ENCODE assay signal across 8 mouse cellular contexts in genomic region chr14:61112404-61112803, GRCm38 (mm10). TPM values are rescaled to one million over a fixed set of nuclear protein-coding genes. Genes with fewer than 3 reads are reported as not detected.
DNase-seq lines count a peak whose midpoint lies in the region; ATAC-seq and TF ChIP-seq lines count a peak whose summit lies in the region.

No protein-coding gene starts in this region.

- peak; percentile 51 for DNase-seq in kidney, adult 2 months
- peak; percentile 95 to 97 for DNase-seq in cerebellum, postnatal 10 days
- DNase-seq in frontal cortex, postnatal 14 days (ENCODE audit: low spot score in 2 of 2): peak; percentile 44 to 79
- DNase-seq in kidney, adult 8-10 months: peak; percentile 19 to 63
- DNase-seq in limb, embryonic 14.5 days (ENCODE audit: low spot score): peak; percentile 74
- DNase-seq in stomach, postnatal 0 days (ENCODE audit: low spot score): peak; percentile 81

- WGBS in kidney, adult 2 months: 5% methylated on average over 11 of the region's 11 CpGs
- WGBS in kidney, embryonic 15.5 days: 4% methylated on average over 11 of the region's 11 CpGs
- WGBS in limb, embryonic 14.5 days: 4% methylated on average over 11 of the region's 11 CpGs
- 3% methylated on average over 11 of the region's 11 CpGs for WGBS in neural tube, embryonic 12.5 days
- 2% methylated on average over 11 of the region's 11 CpGs for WGBS in stomach, postnatal 0 days

- H3K36me3 ChIP-seq in kidney, adult 2 months (ENCODE audit: control insufficient read depth, insufficient read depth, low read length): no peaks in the 10 kb centered on the region
- H3K36me3 ChIP-seq in kidney, embryonic 15.5 days: no peaks in the 10 kb centered on the region
- H3K36me3 ChIP-seq in limb, embryonic 14.5 days (ENCODE audit: control insufficient read depth, insufficient read depth, low read length): no peaks in the 10 kb centered on the region
- no peaks in the 10 kb centered on the region for H3K36me3 ChIP-seq in neural tube, embryonic 12.5 days
- H3K36me3 ChIP-seq in stomach, postnatal 0 days (ENCODE audit: control insufficient read depth, insufficient read depth, low read length): no peaks in the 10 kb centered on the region

- H3K27me3 ChIP-seq in kidney, adult 2 months (replicated peaks; ENCODE audit: control insufficient read depth, insufficient read depth, low read length): no peaks in the 10 kb centered on the region
- 0 out of 2 replicates have a peak, but pooled peaks cover 3% of the 10 kb centered on the region for H3K27me3 ChIP-seq in kidney, embryonic 15.5 days
- H3K27me3 ChIP-seq in limb, embryonic 14.5 days (ENCODE audit: control insufficient read depth, insufficient read depth, low read length): no peaks in the 10 kb centered on the region
- no peaks in the 10 kb centered on the region for H3K27me3 ChIP-seq in neural tube, embryonic 12.5 days (replicated peaks)
- H3K27me3 ChIP-seq in stomach, postnatal 0 days (ENCODE audit: control insufficient read depth, insufficient read depth, low read length): no peaks in the 10 kb centered on the region

- peak; percentile 84 for TF ChIP-seq CTCF in kidney, adult 2 months (conservative IDR thresholded peaks at IDR 0.05; ENCODE audit: insufficient read depth, insufficient read length, low read depth, low read length)
- TF ChIP-seq CTCF in stomach, postnatal 0 days (IDR thresholded peaks at IDR 0.05; ENCODE audit: low read depth): peak; percentile 92

- no peak for TF ChIP-seq POLR2A in kidney, adult 2 months (IDR thresholded peaks at IDR 0.05; ENCODE audit: low read depth, low read length)
- no peak for TF ChIP-seq POLR2A in limb, embryonic 14.5 days (IDR thresholded peaks at IDR 0.05; ENCODE audit: borderline replicate concordance, extremely low read depth, insufficient read depth, insufficient read length)

- H3K9me3 ChIP-seq in kidney, embryonic 15.5 days (replicated peaks): no peaks in the 10 kb centered on the region
- no peaks in the 10 kb centered on the region for H3K9me3 ChIP-seq in limb, embryonic 14.5 days (ENCODE audit: control insufficient read depth, low read length)
- no peaks in the 10 kb centered on the region for H3K9me3 ChIP-seq in neural tube, embryonic 12.5 days
- H3K9me3 ChIP-seq in stomach, postnatal 0 days (ENCODE audit: control insufficient read depth, low read length): no peaks in the 10 kb centered on the region

- H3K9ac ChIP-seq in kidney, embryonic 15.5 days: no peak overlapping the region
- H3K9ac ChIP-seq in limb, embryonic 14.5 days (ENCODE audit: low read depth, low read length, severe bottlenecking): no peak overlapping the region
- no peak overlapping the region for H3K9ac ChIP-seq in neural tube, embryonic 12.5 days
- H3K9ac ChIP-seq in stomach, postnatal 0 days (ENCODE audit: low read length): no peak overlapping the region

- no peak overlapping the region for H3K4me2 ChIP-seq in kidney, embryonic 15.5 days
- H3K4me2 ChIP-seq in limb, embryonic 14.5 days (replicated peaks; ENCODE audit: low read depth, low read length, severe bottlenecking): no peak overlapping the region
- no peak overlapping the region for H3K4me2 ChIP-seq in neural tube, embryonic 12.5 days (replicated peaks)
- no peak overlapping the region for H3K4me2 ChIP-seq in stomach, postnatal 0 days (replicated peaks; ENCODE audit: low read depth)

- no peaks in the 10 kb centered on the region for H3K4me1 ChIP-seq in kidney, adult 2 months (ENCODE audit: control insufficient read depth, insufficient read depth, low read length)
- no peaks in the 10 kb centered on the region for H3K4me1 ChIP-seq in kidney, embryonic 15.5 days
- no peaks in the 10 kb centered on the region for H3K4me1 ChIP-seq in limb, embryonic 14.5 days (ENCODE audit: control insufficient read depth, insufficient read depth, low read length)
- no peaks in the 10 kb centered on the region for H3K4me1 ChIP-seq in neural tube, embryonic 12.5 days
- H3K4me1 ChIP-seq in stomach, postnatal 0 days (replicated peaks; ENCODE audit: control insufficient read depth, insufficient read depth): no peaks in the 10 kb centered on the region

- H3K27ac ChIP-seq in kidney, adult 2 months (ENCODE audit: insufficient read depth, low read depth, low read length): no peak overlapping the region
- no peak overlapping the region for H3K27ac ChIP-seq in kidney, embryonic 15.5 days
- no peak overlapping the region for H3K27ac ChIP-seq in limb, embryonic 14.5 days (replicated peaks; ENCODE audit: low read depth, low read length)
- no peak overlapping the region for H3K27ac ChIP-seq in neural tube, embryonic 12.5 days
- no peak overlapping the region for H3K27ac ChIP-seq in stomach, postnatal 0 days (replicated peaks)

- no peak for TF ChIP-seq EP300 in stomach, postnatal 0 days (optimal IDR thresholded peaks at IDR 0.05)

- ATAC-seq in kidney, embryonic 15.5 days (replicated peaks; ENCODE audit: low FRiP score): no peak
- ATAC-seq in limb, embryonic 14.5 days (ENCODE audit: low FRiP score, low read depth): no peak; the same call in 1 of the 2 replicates
- 0 out of 2 replicates have a peak, but pooled peaks have one; percentile 25 for ATAC-seq in neural tube, embryonic 12.5 days (ENCODE audit: low FRiP score, low read depth)
- ATAC-seq in stomach, postnatal 0 days (ENCODE audit: low FRiP score, low TSS enrichment): no peak

- no peak overlapping the region for H3K4me3 ChIP-seq in kidney, adult 2 months (ENCODE audit: insufficient read depth, low read depth, low read length)
- no peak overlapping the region for H3K4me3 ChIP-seq in kidney, embryonic 15.5 days (replicated peaks)
- H3K4me3 ChIP-seq in limb, embryonic 14.5 days (replicated peaks; ENCODE audit: low read length): no peak overlapping the region
- no peak overlapping the region for H3K4me3 ChIP-seq in neural tube, embryonic 12.5 days
- no peak overlapping the region for H3K4me3 ChIP-seq in stomach, postnatal 0 days (ENCODE audit: low read depth, low read length)

RNA-seq across cellular contexts. Expression of gene Sacs, which starts 25.9 kb away (rescaled TPM):
- 0.16 and 0.33 TPM in 2 replicates for polyA plus RNA-seq in kidney, adult 2 months (2012; rRNA removed)
- polyA plus RNA-seq in kidney, embryonic 15.5 days (2015; fragmentation: Nextera tagmentation; extraction: Ambion mirVana): 1.9 and 2.2 TPM in 2 replicates
- 3.7 and 3.8 TPM in 2 replicates for polyA plus RNA-seq in limb, embryonic 14.5 days (2012; rRNA removed)
- 3.9 and 4.2 TPM in 2 replicates for polyA plus RNA-seq in limb, embryonic 14.5 days (2014; fragmentation: Nextera tagmentation; extraction: Ambion mirVana)
- 6.4 and 6.8 TPM in 2 replicates for polyA plus RNA-seq in neural tube, embryonic 12.5 days (2016; fragmentation: Nextera tagmentation; extraction: Ambion mirVana)
- polyA plus RNA-seq in stomach, postnatal 0 days (2015; fragmentation: Nextera tagmentation; extraction: Ambion mirVana): 0.65 and 0.95 TPM in 2 replicates

Comparison
In these comparisons a context has a peak if more than half of its experiments do, and no peak if none do; other contexts are left out.
1. DNase-seq: peak in every context shown above with its lines; median percentile 96 in cerebellum, postnatal 10 days; 81 in stomach, postnatal 0 days; 74 in limb, embryonic 14.5 days; 62 in frontal cortex, postnatal 14 days; 51 in kidney, adult 2 months; 41 in kidney, adult 8-10 months.